Mouse (Mus musculus): ENCODE measurements around the gene Jmy. TPM values are rescaled to one million over a fixed set of nuclear protein-coding genes. Genes with fewer than 3 reads are reported as not detected.
"Not testable (repeated sequence)": the region's sequence is repeated elsewhere in the genome, so short reads cannot be mapped to it uniquely, and the experiment has no call there.

Jmy gene
- 2.8 and 2.9 TPM in 2 replicates for polyA plus RNA-seq (2016; fragmentation: Nextera tagmentation; extraction: Ambion mirVana)

DNA sequence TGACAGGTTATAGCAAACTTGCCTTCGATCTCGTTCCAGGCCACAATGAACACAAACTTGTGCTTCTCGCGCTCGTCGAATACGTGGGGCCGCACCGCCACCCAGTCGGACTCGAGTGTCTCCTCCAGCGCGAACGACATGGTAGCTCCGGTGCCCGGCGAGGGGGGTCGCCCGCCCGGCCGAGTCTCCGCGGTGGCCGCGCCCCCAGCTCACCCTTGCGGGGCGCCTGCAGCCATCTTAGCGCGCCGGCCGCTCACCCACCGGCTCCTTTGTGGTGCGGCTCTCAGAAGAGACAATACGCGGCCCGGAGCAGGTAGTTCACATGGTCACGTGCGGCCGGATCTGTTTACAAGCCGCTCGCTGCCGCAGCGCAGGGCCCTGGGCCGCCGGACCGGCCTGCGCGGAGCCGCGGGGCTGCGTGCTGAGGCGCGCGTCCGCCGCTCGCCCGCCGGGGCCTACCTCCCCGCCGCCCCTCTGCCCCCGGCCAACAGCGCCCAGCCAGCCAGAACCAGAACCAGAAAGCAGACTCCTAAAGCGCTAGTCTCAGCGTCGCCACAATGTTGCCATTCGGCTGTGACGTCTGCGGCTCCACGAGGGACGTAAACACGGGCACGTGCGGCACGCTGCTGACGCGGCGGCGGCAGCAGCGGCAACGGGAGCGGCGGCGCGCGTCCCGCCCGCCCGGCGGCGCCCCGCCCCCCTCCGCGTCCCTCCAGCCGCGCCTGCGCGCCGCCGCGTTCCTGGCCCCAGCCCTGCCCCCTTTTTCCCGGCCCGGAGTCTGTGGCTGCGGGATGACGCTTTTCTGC, at the start of gene Jmy:
Gene Jmy (minus strand): TSS at position 642 of the 806 bp plus-strand sequence.
- Histone ChIP-seq H3K4me1 (peaks cover 33% of the 10 kb centered on the region), H3K27me3 (ENCODE audit: low read depth, poor library complexity, severe bottlenecking) (no peaks in the 10 kb centered on the region), H3K36me3 (peaks cover 5% of the 10 kb centered on the region), H3K27ac (replicated peaks) (peak within 1 kb of the TSS; percentile 95), H3K4me3 (peak within 1 kb of the TSS; percentile 96), H3K9me3 (replicated peaks) (no peaks in the 10 kb centered on the region)
- WGBS: under 1% methylated on average over 102 of the region's 105 CpGs
- DNase-seq (ENCODE audit: low spot score): peak; percentile 87

DNA sequence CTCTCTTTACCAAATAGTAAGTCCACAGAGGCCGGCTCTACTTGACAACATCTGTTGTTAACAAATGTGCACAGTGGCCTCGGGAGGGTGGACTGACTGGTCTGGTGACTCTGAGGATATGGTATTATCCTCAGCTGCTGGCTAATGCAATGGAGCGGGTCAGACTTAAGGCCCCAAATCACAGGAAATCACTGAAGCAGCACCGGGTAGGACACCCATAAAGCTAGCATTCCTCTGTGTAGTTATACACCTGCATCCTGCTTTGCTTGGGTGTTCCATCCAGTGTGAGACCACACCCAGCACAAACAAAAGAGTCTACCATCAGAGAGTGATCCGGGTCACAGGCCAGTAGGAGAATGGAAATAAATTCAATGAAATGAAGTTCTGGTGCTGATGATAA, 48.0 kb upstream of the Jmy start:
- Histone ChIP-seq H3K27ac (replicated peaks) (no peak overlapping the region), H3K27me3 (ENCODE audit: low read depth, poor library complexity, severe bottlenecking) (no peaks in the 10 kb centered on the region), H3K4me1 (no peaks in the 10 kb centered on the region), H3K36me3 (no peaks in the 10 kb centered on the region), H3K9me3 (replicated peaks) (no peaks in the 10 kb centered on the region), H3K4me3 (no peak overlapping the region)
- WGBS: 90% methylated on average over 5 of the region's 5 CpGs
- DNase-seq (ENCODE audit: low spot score): no peak

DNA sequence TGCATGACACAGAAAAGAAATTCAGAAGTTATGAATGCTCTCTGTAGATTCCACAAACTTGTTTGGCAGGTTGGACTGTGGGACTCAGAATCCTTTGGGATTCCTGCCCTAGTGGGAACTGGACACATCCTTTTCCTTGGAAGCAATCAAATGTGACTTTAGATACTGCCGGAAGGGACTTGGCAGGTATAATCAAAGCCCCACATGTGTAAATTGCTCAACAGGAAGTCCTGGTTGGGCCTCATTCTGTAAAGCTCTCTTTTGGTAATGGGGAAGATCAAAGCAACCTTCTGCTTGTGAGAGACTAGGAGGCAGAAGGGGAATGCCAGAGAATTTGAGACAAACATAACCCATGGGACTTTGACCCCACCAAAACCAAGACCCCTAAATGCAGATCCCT, 46.4 kb upstream of the Jmy start:
- no peak overlapping the region for H3K4me3 ChIP-seq
- no peaks in the 10 kb centered on the region for H3K9me3 ChIP-seq (replicated peaks)
- DNase-seq (ENCODE audit: low spot score): no peak
- H3K36me3 ChIP-seq: no peaks in the 10 kb centered on the region
- WGBS: 87% methylated on average over 1 of the region's 1 CpGs
- no peak overlapping the region for H3K27ac ChIP-seq (replicated peaks)
- H3K4me1 ChIP-seq: no peaks in the 10 kb centered on the region
- H3K27me3 ChIP-seq (ENCODE audit: low read depth, poor library complexity, severe bottlenecking): no peaks in the 10 kb centered on the region

DNA sequence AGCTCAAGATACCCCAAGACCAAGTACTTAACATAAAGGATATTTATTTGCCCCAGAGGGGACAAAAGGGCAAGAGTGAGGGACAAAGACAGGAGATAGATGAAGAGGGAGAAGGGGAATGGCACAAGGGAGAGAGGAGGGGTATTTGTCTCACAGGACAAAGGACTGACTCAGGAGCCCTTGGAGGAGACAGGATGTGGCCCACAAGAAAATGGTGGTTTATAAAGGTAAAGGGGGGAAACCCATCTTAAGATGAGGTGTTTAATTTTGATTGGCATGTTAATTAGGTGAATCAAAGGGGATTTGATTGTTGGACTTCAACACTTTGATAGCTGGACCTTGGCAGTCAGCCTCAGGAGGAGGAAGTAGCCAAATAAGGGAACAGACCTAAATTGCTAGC, 44.7 kb upstream of the Jmy start:
- Histone ChIP-seq H3K36me3 (no peaks in the 10 kb centered on the region), H3K4me1 (no peaks in the 10 kb centered on the region), H3K4me3 (no peak overlapping the region), H3K27me3 (ENCODE audit: low read depth, poor library complexity, severe bottlenecking) (no peaks in the 10 kb centered on the region), H3K9me3 (replicated peaks) (no peaks in the 10 kb centered on the region), H3K27ac (replicated peaks) (no peak overlapping the region)
- DNase-seq (ENCODE audit: low spot score): no peak

DNA sequence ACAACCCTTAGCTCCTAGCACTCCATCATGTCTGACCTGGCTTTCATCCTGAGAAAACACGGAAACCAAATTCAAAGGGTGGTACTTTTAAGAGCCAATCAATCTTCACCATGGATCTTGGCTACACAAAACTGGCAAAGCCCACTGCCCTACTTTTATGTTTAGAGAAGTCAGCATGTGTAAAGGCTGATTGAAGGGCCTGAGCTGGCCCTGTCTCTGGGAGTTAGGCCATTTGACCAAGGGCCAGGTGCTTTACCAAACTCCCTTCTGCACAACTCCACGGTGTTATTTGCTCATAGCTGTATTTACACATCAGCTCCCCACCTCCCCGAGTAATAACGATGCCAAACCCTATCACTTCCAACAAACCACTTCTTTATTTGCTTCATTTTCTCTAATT, 39.7 kb upstream of the Jmy start:
- H3K27ac ChIP-seq (replicated peaks): no peak overlapping the region
- no peak for DNase-seq (ENCODE audit: low spot score)
- H3K27me3 ChIP-seq (ENCODE audit: low read depth, poor library complexity, severe bottlenecking): no peaks in the 10 kb centered on the region
- H3K9me3 ChIP-seq (replicated peaks): no peaks in the 10 kb centered on the region
- WGBS: 91% methylated on average over 4 of the region's 4 CpGs
- H3K4me1 ChIP-seq: no peaks in the 10 kb centered on the region
- no peaks in the 10 kb centered on the region for H3K36me3 ChIP-seq
- no peak overlapping the region for H3K4me3 ChIP-seq

DNA sequence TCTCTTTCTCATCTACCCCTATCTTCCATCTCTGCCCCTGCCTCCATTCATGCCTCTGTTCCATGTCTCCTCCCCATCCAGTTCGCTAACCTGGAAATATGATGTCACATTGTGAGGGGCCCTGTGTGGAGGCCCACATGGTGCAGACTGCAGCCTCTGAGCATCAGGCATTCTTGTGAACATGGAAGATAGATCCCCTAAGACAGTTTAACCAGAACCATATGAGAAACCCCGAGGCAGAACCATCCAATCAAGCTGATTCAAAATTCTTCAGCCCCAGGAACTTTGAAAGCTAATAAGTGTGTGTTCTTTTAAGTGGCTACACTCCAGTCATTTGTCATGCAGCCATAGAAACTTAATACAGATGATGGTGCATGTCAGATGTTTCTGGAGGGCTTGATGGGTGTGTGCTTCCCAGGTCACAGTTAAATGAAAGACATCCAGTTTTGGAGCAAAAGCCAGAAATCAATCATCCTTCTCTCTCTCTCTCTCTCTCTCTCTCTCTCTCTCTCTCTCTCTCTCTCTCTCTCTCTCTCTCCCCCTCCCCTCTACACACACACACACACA, 19.2 kb upstream of the Jmy start:
- Histone ChIP-seq H3K27ac (replicated peaks) (no peak overlapping the region), H3K4me3 (no peak overlapping the region), H3K9me3 (replicated peaks) (no peaks in the 10 kb centered on the region), H3K36me3 (no peaks in the 10 kb centered on the region), H3K4me1 (no peaks in the 10 kb centered on the region), H3K27me3 (ENCODE audit: low read depth, poor library complexity, severe bottlenecking) (no peaks in the 10 kb centered on the region)
- 69% methylated on average over 2 of the region's 2 CpGs for WGBS
- no peak for DNase-seq (ENCODE audit: low spot score)

DNA sequence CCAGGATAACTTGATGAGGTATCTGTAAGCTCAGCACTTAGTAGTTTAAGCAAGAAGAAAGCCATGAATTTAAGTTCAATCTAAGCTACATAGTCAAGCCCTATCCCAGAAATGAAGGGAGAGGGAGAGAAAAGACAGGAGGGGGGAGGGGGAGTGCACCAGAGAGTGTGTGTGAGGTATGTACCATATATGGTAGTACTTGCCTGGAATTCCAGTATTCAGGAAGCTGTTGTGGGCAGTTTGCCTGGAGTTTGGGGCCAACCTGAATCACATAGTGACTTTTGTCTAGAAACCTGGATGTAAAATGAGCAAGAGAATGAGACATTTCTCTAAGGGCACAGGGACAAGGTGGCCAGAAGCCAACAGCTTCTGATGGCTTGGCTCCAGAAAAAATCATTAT, 17.6 kb upstream of the Jmy start:
- Histone ChIP-seq H3K27me3 (ENCODE audit: low read depth, poor library complexity, severe bottlenecking) (no peaks in the 10 kb centered on the region), H3K27ac (replicated peaks) (no peak overlapping the region), H3K36me3 (no peaks in the 10 kb centered on the region), H3K4me1 (no peaks in the 10 kb centered on the region), H3K9me3 (replicated peaks) (no peaks in the 10 kb centered on the region), H3K4me3 (no peak overlapping the region)
- no peak for DNase-seq (ENCODE audit: low spot score)

DNA sequence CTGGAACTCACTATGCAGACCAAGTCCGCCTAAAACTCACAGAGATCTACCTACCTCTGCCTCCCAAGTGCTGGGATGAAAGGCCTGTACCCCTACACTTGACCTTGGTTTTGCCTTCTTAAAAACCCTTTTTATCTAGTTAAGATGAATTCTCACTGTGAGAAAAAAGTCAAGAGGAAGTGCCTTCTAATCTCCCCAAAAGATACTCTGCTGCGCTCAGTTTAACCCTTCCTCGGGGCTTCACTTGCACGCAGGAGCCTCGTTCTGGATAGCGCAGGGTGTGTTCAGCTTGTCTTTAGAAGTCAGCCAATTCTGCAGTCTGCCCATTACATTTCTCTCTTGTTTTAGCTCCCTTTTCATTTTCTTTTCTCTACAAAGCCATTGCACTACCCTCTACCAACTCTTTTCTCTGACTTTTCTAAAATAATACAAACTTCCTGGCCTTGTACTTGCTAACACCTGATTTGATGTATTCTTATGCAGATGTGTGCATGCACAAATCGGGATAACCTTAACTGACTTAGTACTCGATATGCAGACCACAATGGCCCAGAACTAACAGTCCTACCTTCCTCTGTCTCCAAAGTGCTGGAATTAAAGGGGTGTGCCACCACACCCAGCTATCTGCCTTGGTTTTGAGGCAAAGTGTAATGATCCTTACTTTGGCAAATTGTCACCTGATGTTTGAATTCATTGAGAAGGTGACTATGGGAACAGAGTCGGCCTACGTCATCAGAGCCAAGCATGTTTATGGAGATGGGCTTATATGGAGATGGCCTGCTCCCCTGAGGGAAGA, 14.6 kb upstream of the Jmy start:
- 89% methylated on average over 10 of the region's 10 CpGs for WGBS
- no peak for DNase-seq (ENCODE audit: low spot score)
- no peak overlapping the region for H3K4me3 ChIP-seq
- H3K27me3 ChIP-seq (ENCODE audit: low read depth, poor library complexity, severe bottlenecking): no peaks in the 10 kb centered on the region
- H3K9me3 ChIP-seq (replicated peaks): no peaks in the 10 kb centered on the region
- H3K4me1 ChIP-seq: peaks cover 4% of the 10 kb centered on the region; the same call in 1 of the 2 replicates
- H3K27ac ChIP-seq (replicated peaks): no peak overlapping the region
- H3K36me3 ChIP-seq: no peaks in the 10 kb centered on the region

DNA sequence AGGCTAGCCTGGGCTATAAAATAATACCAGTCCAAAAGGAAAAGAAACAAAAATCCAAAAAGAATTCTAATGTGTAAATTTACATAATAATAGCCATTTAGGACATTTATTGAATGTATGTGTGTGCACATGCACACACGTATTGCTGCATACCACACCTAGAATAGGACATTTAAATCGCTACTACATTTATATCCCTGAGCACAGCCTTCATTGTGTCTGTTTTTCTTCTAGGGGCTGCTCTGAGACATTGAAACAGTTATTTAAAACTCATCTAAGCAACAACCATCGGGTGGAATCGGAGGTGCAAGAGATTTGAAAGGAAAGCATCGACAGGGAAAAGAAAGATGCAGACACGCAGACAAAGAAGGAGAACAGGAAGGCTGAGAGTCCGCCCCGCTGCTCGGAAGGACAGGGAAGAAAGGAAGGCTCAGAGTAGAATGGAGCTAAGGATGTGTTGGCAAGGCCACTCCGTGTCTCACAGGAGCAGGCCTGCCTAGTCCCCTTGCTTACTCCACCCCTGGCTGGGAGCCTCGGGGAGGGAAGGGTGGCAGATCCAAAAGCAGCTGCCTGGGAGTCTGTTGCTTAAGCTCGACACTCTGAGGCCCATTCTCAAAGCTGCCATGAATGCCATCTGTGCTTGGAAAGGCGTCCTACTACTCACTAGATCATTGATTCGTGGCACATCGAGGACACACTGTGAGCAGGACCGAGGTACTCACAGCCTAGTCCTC, 11.0 kb upstream of the Jmy start:
- no peak for DNase-seq (ENCODE audit: low spot score)
- Histone ChIP-seq H3K4me1 (peaks cover 4% of the 10 kb centered on the region; the same call in 1 of the 2 replicates), H3K36me3 (no peaks in the 10 kb centered on the region), H3K4me3 (no peak overlapping the region), H3K27ac (replicated peaks) (peak overlapping the region; percentile 38; the same call in 1 of the 2 replicates), H3K27me3 (ENCODE audit: low read depth, poor library complexity, severe bottlenecking) (no peaks in the 10 kb centered on the region), H3K9me3 (replicated peaks) (no peaks in the 10 kb centered on the region)
- WGBS: 62% methylated on average over 16 of the region's 16 CpGs

DNA sequence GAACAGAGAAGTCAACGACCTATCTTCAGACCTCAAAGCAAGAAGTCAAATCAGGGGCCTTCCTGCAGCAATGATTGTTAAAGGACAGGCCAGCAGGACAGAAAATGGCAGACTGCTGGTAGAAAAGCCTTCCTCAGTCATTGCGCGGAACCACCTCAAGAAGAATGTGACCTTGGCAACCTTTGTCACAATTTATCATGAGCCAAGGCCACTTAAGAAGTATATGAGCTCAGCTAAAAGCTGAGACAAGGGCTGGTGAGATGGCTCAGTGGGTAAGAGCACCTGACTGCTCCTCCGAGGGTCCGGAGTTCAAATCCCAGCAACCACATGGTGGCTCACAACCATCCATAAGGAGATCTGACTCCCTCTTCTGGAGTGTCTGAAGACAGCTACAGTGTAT, 7.3 kb upstream of the Jmy start:
- H3K27me3 ChIP-seq (ENCODE audit: low read depth, poor library complexity, severe bottlenecking); H3K4me1 ChIP-seq; H3K27ac ChIP-seq (replicated peaks); H3K36me3 ChIP-seq; H3K4me3 ChIP-seq; DNase-seq (ENCODE audit: low spot score); H3K9me3 ChIP-seq (replicated peaks): not testable (repeated sequence)
- WGBS: 89% methylated on average over 5 of the region's 5 CpGs

DNA sequence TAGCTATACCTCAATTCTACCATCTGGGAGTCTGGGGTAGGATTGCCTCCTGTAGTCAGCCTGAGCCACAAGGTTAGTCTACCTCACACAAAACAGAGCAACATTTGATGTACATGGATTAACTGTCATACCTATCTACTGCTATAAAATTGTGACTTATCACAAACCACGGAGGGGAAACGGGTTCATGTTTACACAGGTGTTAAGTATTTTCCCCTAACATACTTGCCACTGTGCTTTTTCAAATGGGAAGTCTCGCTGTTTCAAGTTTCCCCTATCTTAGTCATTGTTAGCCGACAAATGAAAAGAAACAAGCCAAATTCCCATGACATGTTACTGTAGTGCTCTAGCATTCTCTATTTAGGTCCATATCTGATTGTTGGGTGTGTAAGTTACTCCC, 2.1 kb upstream of the Jmy start:
- Histone ChIP-seq H3K4me1 (peaks cover 18% of the 10 kb centered on the region), H3K4me3 (no peak overlapping the region), H3K27ac (replicated peaks) (no peak overlapping the region), H3K27me3 (ENCODE audit: low read depth, poor library complexity, severe bottlenecking) (no peaks in the 10 kb centered on the region), H3K9me3 (replicated peaks) (no peaks in the 10 kb centered on the region), H3K36me3 (no peaks in the 10 kb centered on the region)
- DNase-seq (ENCODE audit: low spot score): no peak
- WGBS: 78% methylated on average over 4 of the region's 4 CpGs

DNA sequence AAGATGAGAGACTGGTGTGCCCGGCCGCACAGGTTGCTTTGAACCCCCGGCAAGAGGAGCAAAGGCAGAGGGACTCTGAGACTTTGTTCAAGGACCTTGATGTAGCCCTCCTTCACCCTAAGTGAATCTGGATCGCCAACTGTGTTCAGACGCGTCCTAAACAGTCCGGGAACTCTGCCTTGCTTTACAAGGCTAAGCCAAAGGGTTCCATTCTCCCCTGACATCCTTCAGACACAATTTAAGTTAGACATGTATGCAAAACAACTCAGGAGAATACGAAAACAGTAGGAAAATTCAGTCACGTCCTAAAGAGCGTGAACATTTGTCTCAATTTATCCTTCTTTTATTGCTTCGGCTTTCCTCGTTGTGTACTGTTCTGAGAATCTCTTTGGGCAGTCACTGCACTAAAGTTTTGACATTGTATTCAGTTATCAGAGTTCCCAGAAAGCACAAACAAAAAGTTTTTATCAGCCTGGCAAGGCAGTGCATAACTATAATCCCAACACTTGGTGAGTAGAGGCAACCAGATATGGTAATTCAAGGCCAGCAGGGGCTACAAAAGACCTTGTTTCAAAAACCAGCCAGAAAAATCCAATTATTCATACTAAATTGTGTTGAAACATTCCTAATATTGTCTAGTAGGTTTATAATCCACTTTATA, 495 bp upstream of the Jmy start:
- peak overlapping the region; percentile 95 for H3K27ac ChIP-seq (replicated peaks)
- H3K9me3 ChIP-seq (replicated peaks): no peaks in the 10 kb centered on the region
- H3K4me1 ChIP-seq: peaks cover 30% of the 10 kb centered on the region
- H3K27me3 ChIP-seq (ENCODE audit: low read depth, poor library complexity, severe bottlenecking): no peaks in the 10 kb centered on the region
- peaks cover under 1% of the 10 kb centered on the region; the same call in 1 of the 2 replicates for H3K36me3 ChIP-seq
- no peak for DNase-seq (ENCODE audit: low spot score)
- peak overlapping the region; percentile 96 for H3K4me3 ChIP-seq
- 16% methylated on average over 12 of the region's 12 CpGs for WGBS
